Mouse (Mus musculus): ENCODE measurements around the gene Ciao2a.

The Ciao2a gene

GRCm38 (mm10) chr9:66167222-66167621 is 40.8 kb downstream of the Ciao2a start:
- DNase-seq = no peak

- no peak for DNase-seq
Observed at GRCm38 (mm10) chr9:66168233-66168632, 41.8 kb downstream of the Ciao2a start.

GRCm38 (mm10) chr9:66170506-66170905 is 44.1 kb downstream of the Ciao2a start:
- DNase-seq = no peak

GRCm38 (mm10) chr9:66171275-66171921 is 45.0 kb downstream of the Ciao2a start:
- DNase-seq = no peak

GRCm38 (mm10) chr9:66173316-66173855 is 47.0 kb downstream of the Ciao2a start:
- no peak for DNase-seq

GRCm38 (mm10) chr9:66174985-66175384 is 48.6 kb downstream of the Ciao2a start:
- DNase-seq = no peak

- DNase-seq = no peak
Observed at GRCm38 (mm10) chr9:66177975-66178374, 51.6 kb downstream of the Ciao2a start.

- no peak for DNase-seq
Observed at GRCm38 (mm10) chr9:66179795-66180194, 53.4 kb downstream of the Ciao2a start.

GRCm38 (mm10) chr9:66181126-66181825 is 54.9 kb downstream of the Ciao2a start:
- DNase-seq = no peak

- DNase-seq = no peak
Observed at GRCm38 (mm10) chr9:66181826-66182678, 55.6 kb downstream of the Ciao2a start.

- no peak for DNase-seq
Observed at GRCm38 (mm10) chr9:66182679-66182993, 56.2 kb downstream of the Ciao2a start.

GRCm38 (mm10) chr9:66183023-66183422 is 56.6 kb downstream of the Ciao2a start:
- no peak for DNase-seq

- no peak for DNase-seq
Observed at GRCm38 (mm10) chr9:66184572-66184971, 58.2 kb downstream of the Ciao2a start.

- DNase-seq = no peak
Observed at GRCm38 (mm10) chr9:66186426-66186825, 60.0 kb downstream of the Ciao2a start.

Data from cerebellum, adult 9-10 months (tissue).